Mouse (Mus musculus): ENCODE results near the gene Kcnb1. TPM values are rescaled to one million over a fixed set of nuclear protein-coding genes. Genes with fewer than 3 reads are reported as not detected.

The Kcnb1 gene
- polyA plus RNA-seq, 1 experiment from 2014 or later, result 0.73 TPM

- H3K4me1 ChIP-seq (replicated peaks; ENCODE audit: control insufficient read depth, insufficient read depth, low read length), result peaks cover 3% of the 10 kb centered on the region; the same call in 1 of the 2 replicates
- H3K9ac ChIP-seq (ENCODE audit: low read depth, low read length), result no peak overlapping the region
- no peaks in the 10 kb centered on the region for H3K27me3 ChIP-seq (replicated peaks; ENCODE audit: control insufficient read depth, insufficient read depth, low read length)
- H3K4me3 ChIP-seq (ENCODE audit: low read depth, low read length), result no peak overlapping the region
- no peak overlapping the region for H3K4me2 ChIP-seq
- H3K27ac ChIP-seq (ENCODE audit: low read depth, low read length), result no peak overlapping the region
- H3K9me3 ChIP-seq (ENCODE audit: control insufficient read depth, low read length), result no peaks in the 10 kb centered on the region
- H3K36me3 ChIP-seq (ENCODE audit: control insufficient read depth, insufficient read depth, low read length), result no peaks in the 10 kb centered on the region
- DNase-seq (ENCODE audit: low spot score) (no peak), ATAC-seq (replicated peaks; ENCODE audit: low FRiP score) (no peak)
- 85% methylated on average over 7 of the region's 7 CpGs for WGBS
Measured at GRCm38 (mm10) chr2:167121996-167122395, 68.0 kb downstream of the Kcnb1 start.

- DNase-seq (ENCODE audit: low spot score) (no peak), ATAC-seq (replicated peaks; ENCODE audit: low FRiP score) (no peak; the same call in 1 of the 2 replicates)
- no peaks in the 10 kb centered on the region for H3K9me3 ChIP-seq (ENCODE audit: control insufficient read depth, low read length)
- H3K36me3 ChIP-seq (ENCODE audit: control insufficient read depth, insufficient read depth, low read length), result no peaks in the 10 kb centered on the region
- WGBS, result 58% methylated on average over 6 of the region's 6 CpGs
- H3K4me1 ChIP-seq (replicated peaks; ENCODE audit: control insufficient read depth, insufficient read depth, low read length), result peaks cover 3% of the 10 kb centered on the region; the same call in 1 of the 2 replicates
- no peaks in the 10 kb centered on the region for H3K27me3 ChIP-seq (replicated peaks; ENCODE audit: control insufficient read depth, insufficient read depth, low read length)
- H3K4me3 ChIP-seq (ENCODE audit: low read depth, low read length), result no peak overlapping the region
- no peak overlapping the region for H3K27ac ChIP-seq (ENCODE audit: low read depth, low read length)
- H3K4me2 ChIP-seq, result no peak overlapping the region
- no peak overlapping the region for H3K9ac ChIP-seq (ENCODE audit: low read depth, low read length)
Measured at GRCm38 (mm10) chr2:167121228-167121627, 68.7 kb downstream of the Kcnb1 start.

GRCm38 (mm10) chr2:167120186-167120830 lies 69.6 kb downstream of the Kcnb1 start:
- ATAC-seq (replicated peaks; ENCODE audit: low FRiP score), result no peak
- Histone ChIP-seq H3K36me3 (ENCODE audit: control insufficient read depth, insufficient read depth, low read length) (no peaks in the 10 kb centered on the region), H3K4me2 (no peak overlapping the region), H3K27me3 (replicated peaks; ENCODE audit: control insufficient read depth, insufficient read depth, low read length) (no peaks in the 10 kb centered on the region), H3K9ac (ENCODE audit: low read depth, low read length) (no peak overlapping the region), H3K4me1 (replicated peaks; ENCODE audit: control insufficient read depth, insufficient read depth, low read length) (peaks cover 3% of the 10 kb centered on the region; the same call in 1 of the 2 replicates), H3K9me3 (ENCODE audit: control insufficient read depth, low read length) (no peaks in the 10 kb centered on the region), H3K4me3 (ENCODE audit: low read depth, low read length) (no peak overlapping the region), H3K27ac (ENCODE audit: low read depth, low read length) (no peak overlapping the region)
- 73% methylated on average over 12 of the region's 12 CpGs for WGBS
- DNase-seq (ENCODE audit: low spot score), result no peak

- no peak overlapping the region for H3K9ac ChIP-seq (ENCODE audit: low read depth, low read length)
- WGBS, result 68% methylated on average over 10 of the region's 10 CpGs
- no peak for ATAC-seq (replicated peaks; ENCODE audit: low FRiP score)
- no peak overlapping the region for H3K4me2 ChIP-seq
- H3K36me3 ChIP-seq (ENCODE audit: control insufficient read depth, insufficient read depth, low read length), result no peaks in the 10 kb centered on the region
- H3K27ac ChIP-seq (ENCODE audit: low read depth, low read length), result no peak overlapping the region
- H3K4me3 ChIP-seq (ENCODE audit: low read depth, low read length), result no peak overlapping the region
- H3K9me3 ChIP-seq (ENCODE audit: control insufficient read depth, low read length), result no peaks in the 10 kb centered on the region
- DNase-seq (ENCODE audit: low spot score), result no peak
- no peaks in the 10 kb centered on the region for H3K27me3 ChIP-seq (replicated peaks; ENCODE audit: control insufficient read depth, insufficient read depth, low read length)
- H3K4me1 ChIP-seq (replicated peaks; ENCODE audit: control insufficient read depth, insufficient read depth, low read length), result peaks cover 3% of the 10 kb centered on the region; the same call in 1 of the 2 replicates
Measured at GRCm38 (mm10) chr2:167118046-167118445, 71.9 kb downstream of the Kcnb1 start.

GRCm38 (mm10) chr2:167112737-167113136 lies 77.2 kb downstream of the Kcnb1 start:
- Histone ChIP-seq H3K4me2 (no peak overlapping the region), H3K27ac (ENCODE audit: low read depth, low read length) (no peak overlapping the region), H3K9me3 (ENCODE audit: control insufficient read depth, low read length) (no peaks in the 10 kb centered on the region), H3K9ac (ENCODE audit: low read depth, low read length) (no peak overlapping the region), H3K36me3 (ENCODE audit: control insufficient read depth, insufficient read depth, low read length) (no peaks in the 10 kb centered on the region), H3K27me3 (replicated peaks; ENCODE audit: control insufficient read depth, insufficient read depth, low read length) (0 out of 2 replicates have a peak, but pooled peaks cover 2% of the 10 kb centered on the region), H3K4me1 (replicated peaks; ENCODE audit: control insufficient read depth, insufficient read depth, low read length) (no peaks in the 10 kb centered on the region), H3K4me3 (ENCODE audit: low read depth, low read length) (no peak overlapping the region)
- ATAC-seq (replicated peaks; ENCODE audit: low FRiP score) (no peak), DNase-seq (ENCODE audit: low spot score) (peak; percentile 74)
- WGBS, result 44% methylated on average over 6 of the region's 6 CpGs

- no peak for ATAC-seq (replicated peaks; ENCODE audit: low FRiP score)
- H3K4me1 ChIP-seq (replicated peaks; ENCODE audit: control insufficient read depth, insufficient read depth, low read length), result no peaks in the 10 kb centered on the region
- 64% methylated on average over 7 of the region's 7 CpGs for WGBS
Measured at GRCm38 (mm10) chr2:167112259-167112658, 77.7 kb downstream of the Kcnb1 start.

GRCm38 (mm10) chr2:167109506-167109905 lies 80.4 kb downstream of the Kcnb1 start:
- no peak for DNase-seq (ENCODE audit: low spot score)
- no peak overlapping the region for H3K9ac ChIP-seq (ENCODE audit: low read depth, low read length)
- 0 out of 2 replicates have a peak, but pooled peaks cover 2% of the 10 kb centered on the region for H3K27me3 ChIP-seq (replicated peaks; ENCODE audit: control insufficient read depth, insufficient read depth, low read length)
- no peak overlapping the region for H3K4me2 ChIP-seq
- no peak overlapping the region for H3K27ac ChIP-seq (ENCODE audit: low read depth, low read length)
- H3K9me3 ChIP-seq (ENCODE audit: control insufficient read depth, low read length), result peaks cover 3% of the 10 kb centered on the region; the same call in 1 of the 2 replicates
- no peak overlapping the region for H3K4me3 ChIP-seq (ENCODE audit: low read depth, low read length)
- no peak for ATAC-seq (replicated peaks; ENCODE audit: low FRiP score)
- WGBS, result 80% methylated on average over 8 of the region's 8 CpGs
- no peaks in the 10 kb centered on the region for H3K36me3 ChIP-seq (ENCODE audit: control insufficient read depth, insufficient read depth, low read length)
- no peaks in the 10 kb centered on the region for H3K4me1 ChIP-seq (replicated peaks; ENCODE audit: control insufficient read depth, insufficient read depth, low read length)

More at GRCm38 (mm10) chr2:167112259-167112658, 77.7 kb downstream of the Kcnb1 start:
- no peak for DNase-seq (ENCODE audit: low spot score)
- no peaks in the 10 kb centered on the region for H3K9me3 ChIP-seq (ENCODE audit: control insufficient read depth, low read length)
- no peak overlapping the region for H3K27ac ChIP-seq (ENCODE audit: low read depth, low read length)
- H3K4me2 ChIP-seq, result no peak overlapping the region
- H3K4me3 ChIP-seq (ENCODE audit: low read depth, low read length), result no peak overlapping the region
- 0 out of 2 replicates have a peak, but pooled peaks cover 2% of the 10 kb centered on the region for H3K27me3 ChIP-seq (replicated peaks; ENCODE audit: control insufficient read depth, insufficient read depth, low read length)
- no peaks in the 10 kb centered on the region for H3K36me3 ChIP-seq (ENCODE audit: control insufficient read depth, insufficient read depth, low read length)
- H3K9ac ChIP-seq (ENCODE audit: low read depth, low read length), result no peak overlapping the region

GRCm38 (mm10) chr2:167103546-167103945 lies 86.4 kb downstream of the Kcnb1 start:
- ATAC-seq (replicated peaks; ENCODE audit: low FRiP score) (no peak), DNase-seq (ENCODE audit: low spot score) (no peak)
- Histone ChIP-seq H3K4me2 (no peak overlapping the region), H3K36me3 (ENCODE audit: control insufficient read depth, insufficient read depth, low read length) (no peaks in the 10 kb centered on the region), H3K27ac (ENCODE audit: low read depth, low read length) (no peak overlapping the region), H3K9ac (ENCODE audit: low read depth, low read length) (no peak overlapping the region), H3K4me1 (replicated peaks; ENCODE audit: control insufficient read depth, insufficient read depth, low read length) (no peaks in the 10 kb centered on the region), H3K9me3 (ENCODE audit: control insufficient read depth, low read length) (peaks cover 3% of the 10 kb centered on the region; the same call in 1 of the 2 replicates), H3K27me3 (replicated peaks; ENCODE audit: control insufficient read depth, insufficient read depth, low read length) (no peaks in the 10 kb centered on the region; the same call in 1 of the 2 replicates), H3K4me3 (ENCODE audit: low read depth, low read length) (no peak overlapping the region)
- WGBS, result 75% methylated on average over 7 of the region's 7 CpGs
